Mouse (Mus musculus): ENCODE data around the gene Baz2b. TPM values are rescaled to one million over a fixed set of nuclear protein-coding genes. Genes with fewer than 3 reads are reported as not detected.

Baz2b gene
- polyA plus RNA-seq, 1 experiment: 13.7 TPM

GRCm38 (mm10) chr2:59970511-59970910 lies 239.1 kb downstream of the Baz2b start:
- no peak for DNase-seq (ENCODE audit: low read depth in 1 of 2, low spot score in 2 of 2)
- Histone ChIP-seq H3K4me1 (ENCODE audit: control insufficient read depth, insufficient read depth, insufficient read length) (no peaks in the 10 kb centered on the region), H3K4me3 (ENCODE audit: extremely low read depth, insufficient read depth, insufficient read length) (no peak overlapping the region), H3K36me3 (ENCODE audit: control insufficient read depth, insufficient read depth, low read length) (peaks cover 21% of the 10 kb centered on the region), H3K27me3 (ENCODE audit: control insufficient read depth, insufficient read depth, low read length) (no peaks in the 10 kb centered on the region), H3K27ac (ENCODE audit: insufficient read depth, low read length) (no peak overlapping the region)
- WGBS: 89% methylated on average over 9 of the region's 9 CpGs
- TF ChIP-seq CTCF (IDR thresholded peaks at IDR 0.05; ENCODE audit: extremely low read depth, insufficient read depth, insufficient read length, insufficient replicate concordance) (no peak), POLR2A (IDR thresholded peaks at IDR 0.05; ENCODE audit: low read depth, low read length) (no peak)

GRCm38 (mm10) chr2:59969099-59969498 lies 240.5 kb downstream of the Baz2b start:
- Histone ChIP-seq H3K36me3 (ENCODE audit: control insufficient read depth, insufficient read depth, low read length) (peaks cover 24% of the 10 kb centered on the region), H3K27ac (ENCODE audit: insufficient read depth, low read length) (no peak overlapping the region), H3K4me3 (ENCODE audit: extremely low read depth, insufficient read depth, insufficient read length) (no peak overlapping the region), H3K27me3 (ENCODE audit: control insufficient read depth, insufficient read depth, low read length) (no peaks in the 10 kb centered on the region), H3K4me1 (ENCODE audit: control insufficient read depth, insufficient read depth, insufficient read length) (no peaks in the 10 kb centered on the region)
- TF ChIP-seq CTCF (IDR thresholded peaks at IDR 0.05; ENCODE audit: extremely low read depth, insufficient read depth, insufficient read length, insufficient replicate concordance) (no peak), POLR2A (IDR thresholded peaks at IDR 0.05; ENCODE audit: low read depth, low read length) (no peak)
- DNase-seq (ENCODE audit: low read depth in 1 of 2, low spot score in 2 of 2): no peak
- WGBS: 77% methylated on average over 10 of the region's 10 CpGs

- Histone ChIP-seq H3K4me3 (ENCODE audit: extremely low read depth, insufficient read depth, insufficient read length) (no peak overlapping the region), H3K27ac (ENCODE audit: insufficient read depth, low read length) (no peak overlapping the region), H3K36me3 (ENCODE audit: control insufficient read depth, insufficient read depth, low read length) (peaks cover 24% of the 10 kb centered on the region), H3K4me1 (ENCODE audit: control insufficient read depth, insufficient read depth, insufficient read length) (no peaks in the 10 kb centered on the region), H3K27me3 (ENCODE audit: control insufficient read depth, insufficient read depth, low read length) (no peaks in the 10 kb centered on the region)
- TF ChIP-seq CTCF (IDR thresholded peaks at IDR 0.05; ENCODE audit: extremely low read depth, insufficient read depth, insufficient read length, insufficient replicate concordance): no peak
- no peak for TF ChIP-seq POLR2A (IDR thresholded peaks at IDR 0.05; ENCODE audit: low read depth, low read length)
- 92% methylated on average over 7 of the region's 7 CpGs for WGBS
- DNase-seq (ENCODE audit: low read depth in 1 of 2, low spot score in 2 of 2): no peak
These were observed 241.0 kb downstream of the Baz2b start for GRCm38 (mm10) chr2:59968593-59968992.

GRCm38 (mm10) chr2:59966454-59966853 lies 243.2 kb downstream of the Baz2b start:
- Histone ChIP-seq H3K4me3 (ENCODE audit: extremely low read depth, insufficient read depth, insufficient read length) (no peak overlapping the region), H3K27ac (ENCODE audit: insufficient read depth, low read length) (no peak overlapping the region), H3K27me3 (ENCODE audit: control insufficient read depth, insufficient read depth, low read length) (no peaks in the 10 kb centered on the region), H3K4me1 (ENCODE audit: control insufficient read depth, insufficient read depth, insufficient read length) (no peaks in the 10 kb centered on the region), H3K36me3 (ENCODE audit: control insufficient read depth, insufficient read depth, low read length) (peaks cover 28% of the 10 kb centered on the region)
- no peak for DNase-seq (ENCODE audit: low read depth in 1 of 2, low spot score in 2 of 2)
- 93% methylated on average over 6 of the region's 6 CpGs for WGBS
- TF ChIP-seq POLR2A (IDR thresholded peaks at IDR 0.05; ENCODE audit: low read depth, low read length) (no peak), CTCF (IDR thresholded peaks at IDR 0.05; ENCODE audit: extremely low read depth, insufficient read depth, insufficient read length, insufficient replicate concordance) (no peak)

GRCm38 (mm10) chr2:59963011-59963410 lies 246.6 kb downstream of the Baz2b start:
- Histone ChIP-seq H3K4me1 (ENCODE audit: control insufficient read depth, insufficient read depth, insufficient read length) (no peaks in the 10 kb centered on the region), H3K36me3 (ENCODE audit: control insufficient read depth, insufficient read depth, low read length) (peaks cover 30% of the 10 kb centered on the region), H3K4me3 (ENCODE audit: extremely low read depth, insufficient read depth, insufficient read length) (no peak overlapping the region), H3K27ac (ENCODE audit: insufficient read depth, low read length) (no peak overlapping the region), H3K27me3 (ENCODE audit: control insufficient read depth, insufficient read depth, low read length) (no peaks in the 10 kb centered on the region)
- no peak for TF ChIP-seq POLR2A (IDR thresholded peaks at IDR 0.05; ENCODE audit: low read depth, low read length)
- no peak for TF ChIP-seq CTCF (IDR thresholded peaks at IDR 0.05; ENCODE audit: extremely low read depth, insufficient read depth, insufficient read length, insufficient replicate concordance)
- DNase-seq (ENCODE audit: low read depth in 1 of 2, low spot score in 2 of 2): no peak
- WGBS: 86% methylated on average over 5 of the region's 5 CpGs

- no peaks in the 10 kb centered on the region for H3K4me1 ChIP-seq (ENCODE audit: control insufficient read depth, insufficient read depth, insufficient read length)
- peaks cover 31% of the 10 kb centered on the region for H3K36me3 ChIP-seq (ENCODE audit: control insufficient read depth, insufficient read depth, low read length)
- H3K27ac ChIP-seq (ENCODE audit: insufficient read depth, low read length): no peak overlapping the region
- no peak overlapping the region for H3K4me3 ChIP-seq (ENCODE audit: extremely low read depth, insufficient read depth, insufficient read length)
- DNase-seq (ENCODE audit: low read depth in 1 of 2, low spot score in 2 of 2): no peak
- TF ChIP-seq POLR2A (IDR thresholded peaks at IDR 0.05; ENCODE audit: low read depth, low read length): no peak
- H3K27me3 ChIP-seq (ENCODE audit: control insufficient read depth, insufficient read depth, low read length): no peaks in the 10 kb centered on the region
- 89% methylated on average over 4 of the region's 4 CpGs for WGBS
These were observed 247.1 kb downstream of the Baz2b start for GRCm38 (mm10) chr2:59962579-59962978.

GRCm38 (mm10) chr2:59960495-59960772 lies 249.2 kb downstream of the Baz2b start:
- no peaks in the 10 kb centered on the region for H3K4me1 ChIP-seq (ENCODE audit: control insufficient read depth, insufficient read depth, insufficient read length)
- H3K27me3 ChIP-seq (ENCODE audit: control insufficient read depth, insufficient read depth, low read length): no peaks in the 10 kb centered on the region
- no peak for DNase-seq (ENCODE audit: low read depth in 1 of 2, low spot score in 2 of 2)
- WGBS: 86% methylated on average over 2 of the region's 2 CpGs
- H3K27ac ChIP-seq (ENCODE audit: insufficient read depth, low read length): no peak overlapping the region
- H3K36me3 ChIP-seq (ENCODE audit: control insufficient read depth, insufficient read depth, low read length): peaks cover 33% of the 10 kb centered on the region
- H3K4me3 ChIP-seq (ENCODE audit: extremely low read depth, insufficient read depth, insufficient read length): no peak overlapping the region
- TF ChIP-seq CTCF (IDR thresholded peaks at IDR 0.05; ENCODE audit: extremely low read depth, insufficient read depth, insufficient read length, insufficient replicate concordance) (no peak), POLR2A (IDR thresholded peaks at IDR 0.05; ENCODE audit: low read depth, low read length) (no peak)
